Mouse (Mus musculus) heart, adult 9 months (tissue): ENCODE results near the gene Stox2.

Experiments used
- DNase-seq, 2 experiments: peaks; one replicate each; pipeline ENCODE4 v3.0.0; 2022; ENCODE audit warnings: low spot score in 2 of 2

Gene Stox2

GRCm38 (mm10) chr8:47289641-47290040 is 156.5 kb downstream of the Stox2 start:
- no peak for DNase-seq

- DNase-seq, result peak; percentile 61 to 62
Observed at GRCm38 (mm10) chr8:47288866-47289541, 157.2 kb downstream of the Stox2 start.

- peak in 1 of 2 experiments; percentile 12 for DNase-seq
Observed at GRCm38 (mm10) chr8:47288131-47288865, 157.9 kb downstream of the Stox2 start.

DNA sequence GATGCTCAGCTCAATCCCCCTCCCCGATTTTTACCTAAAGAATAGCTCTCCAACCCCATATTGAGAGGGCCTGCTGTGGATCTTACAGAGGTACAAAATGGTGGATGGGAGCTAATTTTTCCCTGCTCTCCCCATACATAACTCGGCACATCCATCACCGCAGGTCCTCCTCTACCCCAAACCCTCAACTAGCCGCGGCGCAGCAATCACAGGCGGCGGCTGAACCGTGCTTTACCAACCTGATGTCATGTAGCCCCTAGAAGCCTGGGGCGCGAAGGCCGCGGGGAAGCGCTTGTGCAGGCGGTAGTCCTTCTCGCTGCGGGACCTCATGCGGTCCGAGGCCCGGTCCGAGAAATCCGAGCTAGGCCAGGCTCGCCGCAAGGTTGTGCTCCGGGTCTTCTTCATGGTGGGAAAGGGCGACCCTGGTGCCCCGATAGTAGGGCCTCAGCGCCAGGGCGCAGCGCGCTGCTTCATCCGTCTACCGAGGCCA is 158.5 kb downstream of the Stox2 start:
- DNase-seq, result no peak

DNA sequence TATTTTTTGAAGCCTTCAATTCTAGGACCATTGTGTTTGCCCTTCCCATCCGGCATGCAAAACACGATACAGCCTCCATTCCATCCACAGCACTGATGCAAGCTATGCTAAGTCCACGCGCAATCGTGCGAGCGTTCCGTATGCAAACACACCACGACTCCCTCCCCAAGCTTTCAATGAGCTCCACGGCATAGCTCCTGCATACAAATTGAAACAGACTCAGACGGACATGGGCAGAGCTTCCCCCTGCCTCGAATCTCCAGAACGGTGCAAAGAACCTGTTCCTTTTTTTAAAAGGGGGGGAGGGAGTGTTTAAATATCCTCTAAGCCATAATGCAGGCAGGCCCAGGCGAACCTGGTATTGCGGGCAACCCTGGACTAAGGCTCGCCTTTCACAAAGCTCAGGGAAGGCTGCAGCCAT is 159.0 kb downstream of the Stox2 start:
- DNase-seq, result no peak

GRCm38 (mm10) chr8:47286081-47286700 is 160.0 kb downstream of the Stox2 start:
- no peak for DNase-seq

GRCm38 (mm10) chr8:47285435-47285834 is 160.7 kb downstream of the Stox2 start:
- no peak for DNase-seq

DNA sequence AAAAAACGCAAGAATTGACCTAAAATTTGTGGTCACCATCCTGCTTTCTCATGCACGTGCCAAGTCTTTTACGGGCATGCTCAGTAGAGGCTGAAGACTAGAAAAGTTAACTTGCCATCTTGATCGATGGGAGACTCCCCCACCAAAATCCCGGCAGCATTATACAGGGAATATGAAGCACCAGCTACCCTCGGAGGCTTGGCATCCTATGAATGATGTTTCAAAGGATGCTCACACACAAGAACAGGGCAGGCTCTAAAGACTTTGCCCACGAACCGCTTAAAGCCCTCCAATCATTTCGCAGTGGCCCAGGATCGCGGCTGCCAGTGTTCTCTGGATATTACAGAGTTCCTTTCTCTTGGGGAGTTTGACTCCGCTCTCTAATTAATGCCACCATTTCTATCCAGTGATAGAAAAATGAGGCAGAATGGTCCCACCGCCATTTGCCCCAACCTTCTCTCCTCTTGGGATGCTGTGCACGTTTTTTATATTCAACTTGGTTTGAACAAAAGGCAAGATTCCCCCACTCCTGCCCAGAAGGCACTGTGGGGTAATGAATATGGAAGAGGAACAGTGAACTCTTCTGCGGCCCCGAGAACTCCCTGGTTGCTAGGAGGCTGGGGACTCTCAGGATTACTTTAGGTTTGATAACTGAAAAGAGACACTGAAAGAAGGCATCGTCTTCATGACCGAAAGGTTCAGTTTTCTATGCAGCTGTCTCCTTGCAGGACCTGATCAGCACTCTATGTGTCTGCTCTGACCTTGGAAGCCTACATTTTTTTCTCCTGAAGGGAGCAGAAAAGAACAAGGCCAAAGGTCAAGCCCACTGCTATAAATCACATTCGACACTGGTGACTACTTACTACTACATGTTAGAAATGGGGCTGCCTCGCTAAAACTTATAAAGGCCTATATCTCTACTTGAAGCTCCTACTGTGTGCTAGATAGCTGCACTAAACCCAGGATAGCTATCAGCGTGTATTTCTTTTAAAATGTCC is 161.5 kb downstream of the Stox2 start:
- DNase-seq, result no peak

DNA sequence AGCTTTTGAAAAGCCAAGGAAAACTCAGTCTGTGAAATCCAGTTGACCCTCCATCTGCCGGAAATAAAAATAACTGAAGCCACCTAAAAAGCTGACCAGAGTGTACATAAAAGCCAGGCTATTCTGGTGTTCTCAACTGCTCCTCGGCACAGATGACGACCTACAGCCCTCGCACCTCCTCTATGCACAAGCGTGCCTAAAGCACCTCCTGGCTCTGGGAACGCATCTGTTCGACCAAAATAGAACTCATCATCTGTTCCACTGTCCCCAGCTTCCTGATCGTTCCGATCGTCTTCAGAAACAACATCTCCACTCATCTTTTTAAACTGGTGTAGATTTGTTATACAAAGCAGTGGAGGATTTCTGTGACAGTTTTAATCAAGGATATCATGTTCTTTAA is 166.3 kb downstream of the Stox2 start:
- DNase-seq, result no peak

- no peak for DNase-seq
Observed at GRCm38 (mm10) chr8:47278211-47278610, 168.0 kb downstream of the Stox2 start.

- DNase-seq, result no peak
Observed at GRCm38 (mm10) chr8:47268931-47269330, 177.2 kb downstream of the Stox2 start.

DNA sequence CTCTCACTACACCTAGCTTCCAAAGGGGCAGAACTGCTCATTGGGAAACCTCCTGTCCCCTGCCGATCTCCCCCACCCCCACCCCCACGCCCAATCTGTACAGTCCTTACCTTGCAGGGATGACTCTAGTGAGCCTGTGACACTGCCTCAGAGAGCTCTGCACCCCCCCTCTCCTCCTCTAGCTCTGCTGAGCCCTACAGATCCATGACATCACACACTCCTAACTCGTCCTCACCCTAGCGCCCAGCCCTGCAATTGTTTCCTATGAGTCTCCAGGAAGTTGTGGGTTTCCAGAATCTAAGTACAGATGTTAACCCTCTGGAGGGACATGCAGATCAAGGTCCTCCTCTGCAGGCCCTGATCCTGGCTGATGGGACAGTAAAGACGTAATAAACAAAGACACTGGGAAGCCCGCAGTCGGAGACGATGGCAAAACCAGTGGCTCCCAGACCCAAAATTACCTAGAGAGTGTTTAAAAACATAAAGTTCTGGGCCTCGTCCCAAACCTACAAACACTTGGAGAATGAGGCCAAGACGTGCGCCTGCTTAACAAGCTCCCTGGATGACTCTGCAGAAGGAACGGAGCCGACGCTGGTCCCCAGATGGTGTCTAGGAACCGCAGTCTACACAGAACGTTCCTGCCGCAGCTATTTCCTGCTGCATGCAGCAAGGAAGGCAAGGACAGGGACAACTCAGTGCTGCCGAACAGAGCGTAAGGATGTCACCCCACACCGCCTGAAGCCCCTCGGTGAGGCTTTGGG is 177.9 kb downstream of the Stox2 start:
- peak; percentile 27 to 32 for DNase-seq

DNA sequence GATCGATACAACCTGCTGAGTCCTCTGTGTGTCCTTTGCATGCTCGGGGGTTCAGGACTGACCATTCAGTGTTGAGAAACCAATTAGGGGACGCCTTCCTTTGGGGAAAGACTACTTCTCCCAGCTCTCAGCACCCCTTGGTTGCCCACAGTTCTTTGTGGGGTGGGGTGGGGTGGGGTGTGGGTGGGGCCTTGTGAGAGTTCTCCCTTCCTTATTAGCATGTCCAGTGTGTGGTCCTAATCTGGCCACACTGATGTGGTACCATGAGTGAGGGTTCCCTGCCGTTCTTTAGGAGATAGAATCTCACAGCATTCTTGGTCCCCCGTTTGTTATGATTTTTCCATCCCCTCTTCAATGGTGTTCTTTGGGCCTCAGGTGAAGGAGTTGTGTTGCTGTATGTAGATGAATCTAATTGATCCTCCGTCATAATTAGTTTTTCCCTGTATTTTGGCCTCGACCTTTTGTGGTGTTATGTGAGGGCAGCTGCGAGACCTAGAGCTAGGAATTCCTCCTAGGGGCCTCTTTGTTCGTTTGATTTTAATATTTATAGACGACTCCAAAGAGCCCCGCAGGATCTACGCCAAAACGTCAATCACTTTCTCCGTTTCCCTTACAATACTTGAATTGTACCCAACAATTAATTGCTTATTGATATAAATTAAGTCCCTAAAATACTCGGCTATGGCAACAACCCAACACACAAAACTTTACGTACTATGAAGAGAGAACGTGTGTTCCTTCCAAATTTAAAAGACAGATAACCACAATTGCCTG is 182.9 kb downstream of the Stox2 start:
- DNase-seq, result no peak

- no peak for DNase-seq
Observed at GRCm38 (mm10) chr8:47260751-47261474, 185.2 kb downstream of the Stox2 start.

- no peak for DNase-seq
Observed at GRCm38 (mm10) chr8:47250832-47251231, 195.3 kb downstream of the Stox2 start.

- DNase-seq, result no peak
Observed at GRCm38 (mm10) chr8:47245116-47245515, 201.0 kb downstream of the Stox2 start.

- no peak for DNase-seq
Observed at GRCm38 (mm10) chr8:47244202-47244601, 202.0 kb downstream of the Stox2 start.

- no peak for DNase-seq
Observed at GRCm38 (mm10) chr8:47243631-47244030, 202.5 kb downstream of the Stox2 start.

- DNase-seq, result peak; percentile 41 to 60
Observed at GRCm38 (mm10) chr8:47243016-47243630, 203.0 kb downstream of the Stox2 start.
